Mouse (Mus musculus): ENCODE measurements around the gene Neu1.
A peak's percentile ranks its signal among the peaks of the same experiment; 100 is the strongest.

The Neu1 gene

DNA sequence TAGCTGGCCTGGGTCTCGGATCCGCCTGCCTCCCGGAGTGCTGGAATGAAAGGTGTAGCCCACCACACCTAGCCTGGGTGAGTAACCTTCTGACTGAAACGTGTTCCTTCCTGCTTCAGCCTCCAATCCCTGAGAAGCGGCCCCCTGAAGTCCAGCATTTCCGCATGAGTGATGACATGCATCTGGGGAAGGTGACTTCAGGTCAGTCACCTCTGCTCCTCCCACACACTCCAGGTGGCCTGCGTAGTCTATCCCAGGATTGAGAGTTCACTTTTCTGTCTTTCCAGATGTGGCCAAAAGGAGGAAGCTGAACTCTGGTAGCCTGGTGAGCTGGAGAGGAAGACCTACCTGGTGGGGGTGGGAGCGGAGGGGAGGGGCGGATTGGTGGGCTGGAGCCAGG is 28.2 kb upstream of the Neu1 start:
- no peak for DNase-seq (ENCODE audit: low spot score)

DNA sequence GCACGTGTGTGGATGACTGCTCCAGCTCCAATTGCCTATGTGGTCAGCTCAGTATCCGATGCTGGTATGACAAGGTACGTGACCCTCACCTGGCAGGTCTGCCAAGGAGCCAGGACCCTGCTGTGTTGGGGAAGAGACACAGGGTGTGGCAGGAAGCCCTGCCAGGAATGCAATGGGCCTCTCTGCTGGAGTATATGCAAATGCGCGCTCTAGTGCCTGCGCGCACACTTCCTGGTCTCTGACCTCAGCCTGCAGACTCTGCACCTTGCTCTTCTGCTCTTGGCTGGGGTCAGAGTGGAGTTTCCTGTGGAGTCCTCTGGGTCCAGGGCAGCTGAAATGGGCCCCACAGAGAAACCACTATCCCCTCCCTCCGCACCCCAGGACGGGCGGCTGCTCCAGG is 20.1 kb upstream of the Neu1 start:
- DNase-seq (ENCODE audit: low spot score): no peak

DNA sequence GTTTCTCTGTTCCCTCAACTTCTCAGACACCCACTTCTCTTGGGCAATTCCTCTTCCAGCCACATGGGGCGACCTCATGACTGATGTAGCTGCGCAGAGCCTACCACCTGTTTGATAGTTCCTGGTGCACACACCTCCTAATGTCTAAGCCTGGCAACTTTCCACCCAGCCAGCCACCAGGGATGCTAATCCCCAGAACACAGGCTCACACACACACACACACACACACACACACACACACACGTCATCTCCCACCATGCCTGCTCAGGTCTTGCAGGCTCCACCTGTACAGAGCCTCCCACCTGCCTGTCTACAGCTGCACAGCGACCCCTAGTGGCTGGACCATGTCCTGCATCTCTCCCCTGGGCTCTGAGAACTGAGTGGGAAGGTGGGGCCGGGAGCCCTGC is 19.1 kb upstream of the Neu1 start:
- DNase-seq (ENCODE audit: low spot score): peak; percentile 68

DNA sequence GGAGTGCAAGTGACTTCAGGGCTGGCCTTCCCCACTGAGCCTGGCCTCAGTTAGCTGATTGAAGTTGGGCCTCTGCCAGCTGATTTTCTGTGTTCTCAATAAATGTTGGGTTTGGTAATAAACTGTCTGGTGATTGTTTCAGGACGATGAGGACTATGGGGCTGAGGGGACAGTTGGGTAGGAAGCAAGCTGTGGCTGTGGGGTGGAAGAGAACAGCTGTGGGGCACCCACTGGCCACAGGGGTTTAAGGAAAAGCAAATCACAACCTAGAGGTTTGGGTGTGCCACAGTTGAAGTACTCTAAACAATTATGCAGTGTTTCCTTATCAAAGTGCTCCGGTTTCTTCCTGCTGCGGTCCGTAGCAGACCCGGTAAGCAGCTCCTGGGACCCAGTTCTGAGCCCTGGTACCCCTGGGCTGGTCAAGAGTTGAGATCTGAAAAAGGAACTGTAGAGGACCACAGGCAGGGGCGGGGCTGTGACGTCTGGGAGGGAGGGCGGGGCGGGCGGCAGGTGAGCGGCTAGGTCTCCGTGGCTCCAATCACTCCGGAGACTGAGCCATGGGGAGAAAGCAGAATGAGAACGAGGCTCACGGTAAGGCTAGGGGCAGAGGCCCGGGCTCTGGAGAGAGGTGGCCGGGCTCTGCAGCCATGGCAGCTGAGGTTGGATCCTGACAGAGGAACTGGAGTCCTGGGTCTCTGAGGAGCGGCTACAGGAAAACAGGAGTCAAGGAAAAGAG is 17.0 kb upstream of the Neu1 start, which contains the start of gene Slc44a4:
Gene Slc44a4, plus strand, starts transcription at position 537 of the 736 bp plus-strand sequence.
- no peak for DNase-seq (ENCODE audit: low spot score)

DNA sequence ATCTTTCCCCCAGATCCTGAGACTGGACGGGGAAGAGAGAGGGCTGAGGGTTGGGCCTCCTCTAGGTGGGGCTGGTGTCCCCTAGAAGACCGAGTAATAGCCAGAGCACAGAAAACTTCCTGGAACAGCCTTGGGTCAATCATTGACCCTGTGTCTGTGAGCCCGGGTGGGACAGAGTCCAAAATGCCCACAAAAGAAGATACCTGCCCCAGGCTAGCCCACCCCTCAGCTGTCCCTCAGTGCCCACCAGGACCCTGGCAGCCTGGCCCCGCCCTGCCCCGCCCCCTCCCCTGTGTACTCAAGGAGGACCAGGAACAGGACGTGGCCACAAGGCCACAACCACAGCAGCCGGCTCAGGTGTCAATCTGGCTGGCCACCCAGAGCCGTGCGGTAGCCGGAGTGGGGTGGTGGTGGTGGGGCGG is 15.6 kb upstream of the Neu1 start:
- DNase-seq (ENCODE audit: low spot score): no peak

DNA sequence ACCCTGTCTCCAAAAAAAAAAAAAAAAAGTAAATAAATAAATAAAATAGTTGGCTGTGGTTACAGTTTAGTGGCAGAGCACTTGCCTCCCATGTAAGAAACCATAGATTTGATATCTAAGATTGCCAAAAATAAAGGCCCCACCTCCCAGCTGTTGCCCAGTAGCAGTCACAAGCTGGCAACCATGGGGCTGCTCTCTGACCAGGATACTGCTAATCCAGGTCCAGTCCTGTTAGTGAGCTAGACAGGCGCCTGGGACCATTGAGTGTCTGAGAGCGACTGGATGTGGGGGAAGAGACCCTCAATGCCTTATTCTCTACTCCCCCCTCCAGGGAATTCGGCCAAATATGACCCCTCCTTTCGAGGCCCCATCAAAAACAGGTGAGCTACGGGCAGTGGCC is 14.7 kb upstream of the Neu1 start:
- DNase-seq (ENCODE audit: low spot score): no peak

DNA sequence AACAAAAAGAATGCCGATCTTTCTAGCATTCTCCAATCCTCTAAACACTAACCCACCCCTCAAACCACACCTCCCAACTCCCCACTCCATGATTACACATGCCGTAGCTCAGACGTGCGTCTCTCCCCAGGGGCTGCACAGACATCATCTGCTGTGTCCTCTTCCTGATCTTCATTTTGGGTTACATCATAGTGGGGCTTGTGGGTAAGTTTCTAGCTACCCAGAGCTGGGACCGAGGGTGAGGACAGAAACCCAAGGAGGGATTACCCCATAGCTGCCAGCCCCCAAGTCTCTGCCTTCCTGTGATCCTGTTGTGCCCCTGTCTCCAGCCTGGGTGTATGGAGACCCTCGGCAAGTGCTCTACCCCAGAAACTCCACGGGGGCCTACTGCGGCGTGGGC is 13.9 kb upstream of the Neu1 start:
- no peak for DNase-seq (ENCODE audit: low spot score)

DNA sequence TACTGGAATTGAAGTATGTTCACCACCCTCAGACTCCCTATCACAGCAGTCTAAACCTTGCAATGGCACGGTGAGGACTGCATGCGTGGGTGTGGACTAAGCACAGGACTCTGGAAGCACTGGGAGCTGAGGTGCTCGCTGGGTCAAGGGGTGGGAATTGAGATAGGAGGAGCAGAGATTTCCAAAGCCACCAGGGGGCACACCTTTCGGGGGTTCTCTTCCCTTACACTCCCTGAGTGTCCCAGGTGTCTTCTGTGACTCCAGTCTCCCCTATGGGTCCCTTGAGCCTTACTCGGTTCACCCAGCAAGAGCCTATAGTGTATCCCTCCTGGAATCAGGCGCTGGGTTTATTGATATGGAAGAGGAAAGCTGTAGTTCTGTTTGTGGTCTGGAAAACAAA is 8.1 kb upstream of the Neu1 start:
- DNase-seq (ENCODE audit: low spot score): no peak

DNA sequence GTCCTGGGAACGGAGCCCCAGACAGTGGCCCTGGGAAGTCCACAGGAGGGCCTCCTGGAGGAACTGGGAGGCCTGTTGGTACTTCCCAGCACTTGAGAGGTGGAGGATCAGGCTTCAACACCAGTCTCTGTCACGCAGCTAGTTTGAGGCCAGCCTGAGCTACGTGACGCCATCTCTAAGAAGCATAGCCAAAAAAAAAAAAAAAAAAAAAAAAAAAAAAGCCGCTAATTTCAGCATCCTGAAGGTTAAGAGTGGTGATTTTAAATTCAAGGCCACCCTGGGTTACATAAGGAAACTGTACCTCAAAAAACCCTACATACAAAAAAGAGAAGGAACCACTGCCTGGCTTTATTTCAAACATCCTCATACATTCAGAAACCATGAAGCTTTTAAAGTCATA is 6.8 kb upstream of the Neu1 start:
- DNase-seq (ENCODE audit: low spot score): no peak

DNA sequence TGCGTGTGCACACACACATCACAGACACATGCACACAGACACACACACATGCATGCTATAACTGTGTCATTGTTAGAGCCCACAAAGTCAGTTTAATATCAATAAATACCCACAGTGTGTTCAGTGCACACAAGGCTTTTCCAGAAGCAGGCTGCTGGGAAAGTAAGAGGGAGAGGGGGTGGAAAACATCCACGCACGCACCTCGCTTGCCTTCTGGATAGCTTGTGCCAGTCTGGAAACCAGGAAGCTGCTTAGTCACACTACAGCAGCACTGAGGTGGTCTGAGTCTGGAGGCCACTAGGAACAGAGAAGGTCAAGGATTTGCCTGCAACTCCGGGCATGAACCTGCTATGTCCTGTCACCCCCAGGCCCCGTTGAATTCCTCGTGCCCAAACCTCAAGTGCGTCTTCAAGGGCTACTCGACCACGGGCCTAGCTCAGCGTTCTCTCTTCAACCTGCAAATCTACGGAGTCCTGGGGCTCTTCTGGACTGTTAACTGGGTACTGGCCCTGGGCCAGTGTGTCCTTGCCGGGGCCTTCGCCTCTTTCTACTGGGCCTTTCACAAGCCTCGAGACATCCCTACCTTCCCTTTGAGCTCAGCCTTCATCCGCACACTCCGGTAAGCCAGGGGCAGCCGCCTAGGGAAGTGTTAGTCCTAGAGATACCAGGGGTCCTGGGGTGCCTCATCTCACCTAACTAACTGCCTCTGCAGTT is 3.6 kb upstream of the Neu1 start:
- DNase-seq (ENCODE audit: low spot score): no peak

DNA sequence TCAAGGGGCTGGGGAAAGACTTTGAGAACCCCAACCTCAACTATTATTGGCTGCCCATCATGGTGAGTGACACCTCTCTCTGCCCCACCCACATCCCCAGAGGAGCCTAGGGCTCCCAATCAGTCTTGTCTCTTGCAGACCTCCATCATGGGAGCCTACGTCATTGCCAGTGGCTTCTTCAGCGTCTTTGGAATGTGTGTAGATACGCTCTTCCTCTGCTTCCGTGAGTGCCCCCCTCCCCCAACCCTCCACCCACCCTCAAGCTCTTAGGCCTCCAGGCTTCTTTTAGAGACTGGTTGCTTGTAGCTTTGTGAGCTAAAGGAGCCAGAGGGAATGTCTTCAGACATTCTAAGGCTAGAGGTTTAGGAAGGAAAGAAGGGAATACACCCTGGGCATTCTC is 2.2 kb upstream of the Neu1 start:
- no peak for DNase-seq (ENCODE audit: low spot score)

DNA sequence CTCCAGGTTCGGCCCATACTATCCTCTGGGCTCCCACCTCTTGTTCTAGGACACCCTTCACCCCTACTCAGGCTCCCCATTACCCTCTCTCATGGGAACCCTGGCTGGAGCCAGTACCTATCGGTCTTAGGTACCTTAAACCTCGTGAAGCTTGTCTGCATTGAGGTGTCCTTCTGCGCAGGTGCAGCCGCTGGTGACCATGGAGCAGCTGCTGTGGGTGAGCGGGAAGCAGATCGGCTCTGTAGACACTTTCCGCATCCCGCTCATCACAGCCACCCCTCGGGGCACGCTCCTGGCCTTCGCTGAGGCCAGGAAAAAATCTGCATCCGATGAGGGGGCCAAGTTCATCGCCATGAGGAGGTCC is 664 bp downstream of the Neu1 start:
- no peak for DNase-seq (ENCODE audit: low spot score)

DNA sequence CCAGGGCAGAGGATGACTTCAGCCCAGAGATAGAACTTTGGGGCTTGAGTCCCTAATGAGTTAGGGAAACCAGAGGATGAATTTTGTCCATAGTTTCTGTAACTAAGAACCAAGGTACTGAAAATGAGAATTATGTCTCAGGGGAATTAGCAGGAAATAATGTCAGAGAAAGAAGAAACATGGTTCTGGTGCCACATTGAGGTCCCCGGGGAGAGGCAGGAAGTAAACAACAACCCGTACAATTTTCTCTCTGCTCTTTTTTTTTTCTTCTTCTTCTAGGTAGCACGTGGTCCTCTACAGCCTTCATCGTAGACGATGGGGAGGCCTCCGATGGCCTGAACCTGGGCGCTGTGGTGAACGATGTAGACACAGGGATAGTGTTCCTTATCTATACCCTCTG is 1.2 kb downstream of the Neu1 start:
- DNase-seq (ENCODE audit: low spot score): no peak

DNA sequence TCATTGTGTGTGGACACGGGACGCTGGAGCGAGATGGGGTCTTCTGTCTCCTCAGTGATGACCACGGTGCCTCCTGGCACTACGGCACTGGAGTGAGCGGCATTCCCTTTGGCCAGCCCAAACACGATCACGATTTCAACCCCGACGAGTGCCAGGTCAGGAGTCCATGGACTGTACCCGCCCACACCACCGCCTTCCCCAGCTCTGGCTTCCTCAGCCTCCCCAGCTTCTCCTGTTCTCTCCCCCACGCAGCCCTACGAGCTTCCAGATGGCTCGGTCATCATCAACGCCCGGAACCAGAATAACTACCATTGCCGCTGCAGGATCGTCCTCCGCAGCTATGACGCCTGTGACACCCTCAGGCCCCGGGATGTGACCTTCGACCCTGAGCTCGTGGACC is 3.0 kb downstream of the Neu1 start:
- no peak for DNase-seq (ENCODE audit: low spot score)

DNA sequence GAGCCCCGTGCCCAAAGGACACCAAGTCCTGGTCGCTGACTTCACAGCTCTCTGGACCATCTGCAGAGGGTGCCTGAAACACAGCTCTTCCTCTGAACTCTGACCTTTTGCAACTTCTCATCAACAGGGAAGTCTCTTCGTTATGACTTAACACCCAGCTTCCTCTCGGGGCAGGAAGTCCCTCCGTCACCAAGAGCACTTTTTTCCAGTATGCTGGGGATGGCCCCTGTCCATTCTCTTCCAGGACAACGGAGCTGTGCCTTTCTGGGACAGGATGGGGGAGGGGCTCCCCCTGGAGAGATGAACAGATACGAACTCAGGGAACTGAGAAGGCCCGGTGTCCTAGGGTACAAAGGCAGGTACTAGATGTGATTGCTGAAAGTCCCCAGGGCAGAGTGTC is 3.8 kb downstream of the Neu1 start:
- no peak for DNase-seq (ENCODE audit: low spot score)

DNA sequence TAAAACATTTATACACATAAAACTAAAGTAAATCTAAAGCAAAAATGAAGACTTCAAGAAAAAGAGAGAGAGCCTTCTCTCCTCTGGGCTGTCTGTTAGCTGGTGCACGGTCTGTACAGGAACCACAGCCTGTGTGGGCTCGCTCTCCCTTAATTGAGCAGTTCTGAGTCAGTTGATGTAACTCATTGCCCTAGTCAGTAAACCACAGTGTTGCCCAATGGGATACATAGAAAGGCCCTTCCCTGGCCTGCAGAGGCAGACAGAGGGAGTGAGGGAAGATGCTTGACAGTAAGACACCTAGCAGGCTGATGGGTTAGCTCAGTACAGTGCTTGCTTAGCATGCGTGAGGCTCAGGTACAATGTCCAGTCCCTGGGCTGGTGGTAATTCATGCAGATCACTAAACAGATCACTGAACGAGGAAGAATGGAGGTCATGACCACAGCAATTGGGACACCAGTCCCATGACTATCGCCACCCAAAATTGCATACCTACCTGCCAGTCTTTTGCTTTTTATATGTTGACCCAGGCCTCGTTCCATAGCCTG is 7.0 kb downstream of the Neu1 start:
- DNase-seq (ENCODE audit: low spot score): no peak

DNA sequence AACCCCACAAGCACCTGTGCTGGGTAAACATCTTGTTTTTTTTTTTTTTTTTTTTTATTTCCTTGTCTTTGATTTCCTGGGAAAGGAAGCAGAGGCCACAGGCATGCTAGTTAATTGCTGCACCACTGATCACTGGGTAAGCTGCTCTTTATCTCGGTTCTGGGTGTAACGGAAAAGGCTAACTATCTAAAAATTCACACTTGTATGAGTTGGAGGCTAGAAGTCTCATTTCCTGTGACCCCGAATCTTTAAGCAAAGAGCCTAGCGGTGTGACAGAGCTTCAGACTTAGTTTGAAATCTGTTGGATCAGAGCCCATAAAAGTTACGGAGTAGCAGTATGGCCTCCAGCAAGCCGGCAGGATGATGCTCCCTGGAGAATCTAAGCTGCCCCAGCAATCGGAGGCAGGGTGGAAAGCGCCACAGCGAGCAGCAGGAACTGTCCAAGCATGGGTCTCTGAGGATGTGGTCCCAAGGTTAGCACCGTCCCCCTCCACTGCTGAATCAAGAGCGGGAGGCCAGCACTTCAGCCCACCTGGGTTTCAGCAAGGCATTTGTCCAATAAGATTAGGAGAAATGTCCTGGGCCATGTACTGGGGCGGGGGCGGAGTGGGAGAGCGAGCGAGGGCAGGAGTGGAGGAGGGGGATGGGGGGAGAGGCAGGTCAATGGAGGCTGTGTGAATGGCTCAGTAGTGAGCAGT is 10.4 kb downstream of the Neu1 start:
- peak; percentile 24 for DNase-seq (ENCODE audit: low spot score)

DNA sequence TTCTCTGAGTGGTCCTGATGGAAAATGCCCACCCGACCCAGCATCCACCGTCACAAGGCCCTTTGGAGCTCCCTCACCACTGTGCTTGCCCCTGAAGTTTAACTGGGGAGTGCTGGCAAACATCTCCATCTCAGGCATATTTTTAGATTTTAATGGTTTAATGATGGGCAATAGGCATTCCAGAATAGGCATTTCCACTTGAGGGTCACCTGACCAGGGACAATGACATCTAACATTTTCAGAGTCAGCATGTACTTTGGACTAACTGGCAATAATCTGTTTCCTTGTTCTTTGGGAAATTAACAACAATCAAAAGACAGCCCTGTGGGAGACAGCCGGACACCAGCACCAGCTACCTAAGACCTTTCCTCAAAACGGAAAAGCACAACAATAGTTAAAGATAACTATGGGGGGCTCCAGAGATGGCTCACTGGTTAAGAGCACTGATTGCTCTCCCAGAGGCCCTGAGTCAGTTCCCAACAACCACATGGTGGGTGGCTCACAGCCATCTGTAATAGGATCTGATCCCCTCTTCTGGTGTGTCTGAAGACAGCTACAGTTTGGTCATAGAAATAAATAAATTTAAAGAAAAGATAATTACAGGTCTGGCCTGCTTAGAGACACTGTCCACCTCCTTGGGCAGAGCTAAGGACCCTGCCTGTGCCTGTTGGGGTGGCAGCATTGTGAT is 12.2 kb downstream of the Neu1 start:
- no peak for DNase-seq (ENCODE audit: low spot score)

DNA sequence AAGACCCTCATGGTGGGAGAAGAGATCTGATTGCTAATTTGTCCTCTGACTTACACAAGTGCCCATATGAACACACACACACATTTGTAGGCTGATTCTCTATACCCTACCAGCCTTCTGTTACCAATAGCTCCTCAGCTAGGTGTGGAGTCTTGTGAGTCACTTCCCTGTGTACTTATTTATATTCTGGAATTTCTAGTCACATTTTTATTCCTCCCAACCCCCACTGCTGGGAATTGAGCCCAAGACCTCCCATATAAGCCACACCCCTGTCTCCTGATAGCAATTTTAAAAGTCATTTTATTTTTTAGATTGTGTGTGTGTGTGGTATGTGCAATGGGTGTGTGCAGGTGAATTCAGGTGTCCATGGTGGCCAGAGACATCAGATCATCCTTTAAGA is 13.3 kb downstream of the Neu1 start:
- no peak for DNase-seq (ENCODE audit: low spot score)

DNA sequence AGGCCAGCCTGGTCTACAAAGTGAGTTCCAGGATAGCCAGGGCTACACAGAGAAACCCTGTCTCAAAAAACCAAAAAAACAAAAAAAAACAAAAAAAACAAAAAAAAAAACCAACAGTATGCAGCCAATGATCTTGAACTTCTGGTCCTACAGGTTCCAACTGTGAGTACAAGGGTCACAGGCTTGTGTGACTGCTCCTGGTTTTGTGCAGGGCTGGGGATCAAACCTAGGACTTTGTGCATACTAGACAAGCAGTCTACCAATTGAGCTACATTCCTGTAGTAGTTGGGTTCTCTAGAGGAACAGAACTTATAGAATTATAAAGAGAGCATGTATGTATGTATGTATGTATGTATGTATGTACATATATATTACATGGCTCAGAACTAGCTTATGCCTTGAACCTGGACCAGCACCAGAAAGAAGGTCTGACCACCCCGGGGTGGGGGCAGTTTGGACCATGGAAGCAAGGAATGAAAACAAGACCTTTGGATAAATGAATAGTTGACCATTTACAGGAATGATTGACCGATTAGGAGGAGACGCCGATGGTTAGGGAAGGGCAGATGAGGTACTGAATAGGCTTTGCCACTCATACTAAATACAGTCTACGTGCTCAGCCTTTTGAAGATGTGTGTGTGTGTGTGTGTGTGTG is 15.6 kb downstream of the Neu1 start:
- no peak for DNase-seq (ENCODE audit: low spot score)

DNA sequence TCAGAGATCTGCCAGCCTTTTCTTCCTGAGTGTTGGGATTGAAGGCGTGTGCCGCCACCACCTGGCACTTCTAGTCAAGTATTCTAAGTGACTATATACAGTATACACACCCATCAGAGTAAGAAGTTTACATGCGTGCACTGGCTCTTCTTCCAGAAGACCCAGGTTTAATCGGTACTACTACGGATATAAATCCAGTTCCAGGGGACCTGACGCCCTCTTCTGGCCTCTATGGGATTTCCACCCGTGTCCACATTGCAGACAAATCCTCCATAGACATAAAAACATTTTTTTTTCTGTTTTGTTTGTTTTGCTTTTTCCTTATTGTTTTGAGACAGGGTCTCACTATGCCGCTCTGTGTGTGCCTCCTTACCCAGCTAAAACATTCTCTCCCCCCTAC is 16.6 kb downstream of the Neu1 start:
- no peak for DNase-seq (ENCODE audit: low spot score)
